Mouse (Mus musculus) adipocyte (in vitro differentiated cells): ENCODE results near the gene Cep44.

Experiments used
- DNase-seq: peaks from one replicate; pipeline ENCODE4 v3.0.0-alpha.2; 2016; ENCODE audit warnings: low spot score

Cep44 gene

DNA sequence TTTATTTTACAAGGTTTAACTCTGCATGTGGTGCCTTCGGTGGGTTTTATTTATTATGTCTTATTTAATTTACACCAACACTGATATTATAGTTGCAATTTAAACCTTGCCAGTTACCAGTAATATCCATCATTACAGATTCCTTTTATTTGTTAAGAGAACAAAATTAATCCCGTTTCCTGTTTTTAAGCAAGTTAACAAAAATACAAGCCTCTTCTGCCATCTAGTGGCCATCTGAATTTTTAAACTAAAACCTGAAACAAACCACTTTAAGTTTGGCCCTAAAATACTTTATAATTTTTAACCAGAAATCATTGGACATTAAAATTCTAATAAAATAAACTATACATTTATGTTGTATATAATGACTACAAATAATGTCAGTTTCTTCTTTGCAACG lies 64.8 kb downstream of the Cep44 start:
- DNase-seq: peak; percentile 72
